ENCODE assay signal across 19 mouse cellular contexts in genomic region chr4:124840998-124841397, GRCm38 (mm10). TPM values are rescaled to one million over a fixed set of nuclear protein-coding genes. Genes with fewer than 3 reads are reported as not detected.
DNase-seq lines count a peak whose midpoint lies in the region; ATAC-seq and TF ChIP-seq lines count a peak whose summit lies in the region.
"Had no signal": no experiment of that assay in that cellular context is flagged by ENCODE, and none has a peak within 500 bp of the region (broad histone marks: within the 10 kb centered on the region; RNA-seq: fewer than 3 reads in every experiment).

No protein-coding gene starts in this region.

- no peak for ATAC-seq in stomach, postnatal 0 days (ENCODE audit: low FRiP score, low TSS enrichment)
- ATAC-seq in forebrain, embryonic 11.5 days (replicated peaks; ENCODE audit: low FRiP score): no peak
- ATAC-seq: Patski had no signal

- no peaks in the 10 kb centered on the region for H3K27me3 ChIP-seq in thymus, adult 2 months (ENCODE audit: control insufficient read depth, insufficient read depth, low read length)
- no peaks in the 10 kb centered on the region for H3K27me3 ChIP-seq in MEL (ENCODE audit: control insufficient read depth in 1 of 2, insufficient read depth in 2 of 2, low read length in 2 of 2)
- H3K27me3 ChIP-seq in stomach, postnatal 0 days (ENCODE audit: control insufficient read depth, insufficient read depth, low read length): no peaks in the 10 kb centered on the region
- H3K27me3 ChIP-seq in forebrain, embryonic 11.5 days (ENCODE audit: control insufficient read depth, insufficient read depth, low read length): no peaks in the 10 kb centered on the region
- H3K27me3 ChIP-seq: limb, embryonic 15.5 days; Patski; stomach, embryonic 15.5 days had no signal

- no peak overlapping the region for H3K4me3 ChIP-seq in layer of hippocampus, adult 2 months
- H3K4me3 ChIP-seq in thymus, adult 2 months (ENCODE audit: control insufficient read depth, insufficient read depth, low read length): no peak overlapping the region
- H3K4me3 ChIP-seq in MEL (ENCODE audit: control insufficient read depth in 1 of 2, insufficient read depth in 1 of 2, low read depth in 2 of 2, low read length in 2 of 2): no peak overlapping the region
- no peak overlapping the region for H3K4me3 ChIP-seq in stomach, postnatal 0 days (ENCODE audit: low read depth, low read length)
- no peak overlapping the region for H3K4me3 ChIP-seq in forebrain, embryonic 11.5 days (ENCODE audit: low read depth, low read length)
- H3K4me3 ChIP-seq: limb, embryonic 15.5 days; stomach, embryonic 15.5 days had no signal

- WGBS in thymus, adult 2 months: 97% methylated on average over 1 of the region's 1 CpGs
- 91% methylated on average over 1 of the region's 1 CpGs for WGBS in stomach, postnatal 0 days
- WGBS in forebrain, embryonic 11.5 days: 100% methylated on average over 1 of the region's 1 CpGs

- no peak for DNase-seq in layer of hippocampus, adult 2 months (ENCODE audit: low spot score in 2 of 2)
- DNase-seq in layer of hippocampus, adult 11-12 months (ENCODE audit: low spot score): no peak
- DNase-seq in thymus, postnatal 4 days: peak; percentile 44
- no peak for DNase-seq in thymus, adult 2 months
- DNase-seq in MEL (ENCODE audit: low read depth, low spot score): peak; percentile 64
- DNase-seq in stomach, postnatal 0 days (ENCODE audit: low spot score): no peak
- no peak for DNase-seq in forebrain, embryonic 11.5 days (ENCODE audit: low spot score)
- no peak for DNase-seq in layer of hippocampus, adult 9-10 months (ENCODE audit: low spot score)
- DNase-seq: adrenal gland, postnatal 25 days; gastrocnemius, postnatal 36 days; kidney, adult 18-20 months; kidney, postnatal 4 days; lung, postnatal 4 days; midbrain, embryonic 14.5 days; right cerebral cortex, postnatal 4 days had no signal

- no peak overlapping the region for H3K27ac ChIP-seq in layer of hippocampus, adult 2 months
- H3K27ac ChIP-seq in thymus, adult 2 months (ENCODE audit: control insufficient read depth, insufficient read depth, low read length): no peak overlapping the region
- no peak overlapping the region for H3K27ac ChIP-seq in MEL (ENCODE audit: control insufficient read depth, low read depth, low read length)
- H3K27ac ChIP-seq in stomach, postnatal 0 days (replicated peaks): no peak overlapping the region
- H3K27ac ChIP-seq in forebrain, embryonic 11.5 days (ENCODE audit: low read depth, low read length): no peak overlapping the region
- H3K27ac ChIP-seq: limb, embryonic 15.5 days; stomach, embryonic 15.5 days had no signal

- TF ChIP-seq CTCF in layer of hippocampus, adult 2 months (conservative IDR thresholded peaks at IDR 0.05): peak; percentile 55
- TF ChIP-seq CTCF in thymus, adult 2 months (IDR thresholded peaks at IDR 0.05; ENCODE audit: borderline replicate concordance, control insufficient read depth, extremely low read depth, insufficient read depth, low read length, poor library complexity): no peak
- TF ChIP-seq CTCF in MEL (IDR thresholded peaks at IDR 0.05 in 2 of 3, conservative IDR thresholded peaks at IDR 0.05 in 1 of 3; ENCODE audit: control insufficient read depth in 1 of 3, insufficient read depth in 1 of 3, low read depth in 2 of 3, low read length in 3 of 3, poor library complexity in 1 of 3, severe bottlenecking in 1 of 3): peak; percentile 40 to 58 (median 57)
- TF ChIP-seq CTCF in stomach, postnatal 0 days (IDR thresholded peaks at IDR 0.05; ENCODE audit: low read depth): peak; percentile 34

- no peaks in the 10 kb centered on the region for H3K9me3 ChIP-seq in MEL (replicated peaks; ENCODE audit: insufficient read depth, low read length)
- H3K9me3 ChIP-seq in stomach, postnatal 0 days (ENCODE audit: control insufficient read depth, low read length): no peaks in the 10 kb centered on the region
- no peaks in the 10 kb centered on the region for H3K9me3 ChIP-seq in forebrain, embryonic 11.5 days (ENCODE audit: control insufficient read depth, low read length)
- H3K9me3 ChIP-seq: limb, embryonic 15.5 days; stomach, embryonic 15.5 days had no signal

- peaks cover 14% of the 10 kb centered on the region for H3K36me3 ChIP-seq in thymus, adult 2 months (ENCODE audit: control insufficient read depth, insufficient read depth, low read length)
- H3K36me3 ChIP-seq in MEL (ENCODE audit: control insufficient read depth in 1 of 2, insufficient read depth in 2 of 2, low read length in 2 of 2): peaks cover 0 to 1% of the 10 kb centered on the region in 2 experiments; a peak in 1 of 4 replicates
- H3K36me3 ChIP-seq in stomach, postnatal 0 days (ENCODE audit: control insufficient read depth, insufficient read depth, low read length): peaks cover 11% of the 10 kb centered on the region
- peaks cover 10% of the 10 kb centered on the region; the same call in 1 of the 2 replicates for H3K36me3 ChIP-seq in forebrain, embryonic 11.5 days (ENCODE audit: control insufficient read depth, insufficient read depth, low read length)

- TF ChIP-seq RAD21 in MEL (IDR thresholded peaks at IDR 0.05; ENCODE audit: low read depth, low read length): peak; percentile 20

- no peak for TF ChIP-seq EP300 in MEL (IDR thresholded peaks at IDR 0.05; ENCODE audit: low read depth in 1 of 2, low read length in 2 of 2)
- no peak for TF ChIP-seq EP300 in stomach, postnatal 0 days (optimal IDR thresholded peaks at IDR 0.05)

- H3K4me1 ChIP-seq in thymus, adult 2 months (replicated peaks; ENCODE audit: control insufficient read depth, insufficient read depth, low read length): no peaks in the 10 kb centered on the region
- H3K4me1 ChIP-seq in MEL (ENCODE audit: control insufficient read depth in 1 of 2, insufficient read depth in 2 of 2, low read length in 2 of 2): no peaks in the 10 kb centered on the region
- H3K4me1 ChIP-seq in stomach, postnatal 0 days (replicated peaks; ENCODE audit: control insufficient read depth, insufficient read depth): no peaks in the 10 kb centered on the region
- no peaks in the 10 kb centered on the region for H3K4me1 ChIP-seq in forebrain, embryonic 11.5 days (replicated peaks; ENCODE audit: control insufficient read depth, insufficient read depth, low read length)
- H3K4me1 ChIP-seq: limb, embryonic 15.5 days; stomach, embryonic 15.5 days had no signal

- no peaks in the 10 kb centered on the region for H3K79me2 ChIP-seq in MEL (ENCODE audit: control insufficient read depth, insufficient read depth, low read length, poor library complexity)

- H3K4me2 ChIP-seq in stomach, postnatal 0 days (replicated peaks; ENCODE audit: low read depth): no peak overlapping the region
- no peak overlapping the region for H3K4me2 ChIP-seq in forebrain, embryonic 11.5 days (ENCODE audit: low read depth, low read length, severe bottlenecking)
- H3K4me2 ChIP-seq: limb, embryonic 15.5 days; stomach, embryonic 15.5 days had no signal

- no peak overlapping the region for H3K9ac ChIP-seq in MEL (ENCODE audit: control insufficient read depth, low read depth, low read length, poor library complexity, severe bottlenecking)
- H3K9ac ChIP-seq in stomach, postnatal 0 days (ENCODE audit: low read length): no peak overlapping the region
- H3K9ac ChIP-seq in forebrain, embryonic 11.5 days (ENCODE audit: low read length): no peak overlapping the region
- H3K9ac ChIP-seq: limb, embryonic 15.5 days; stomach, embryonic 15.5 days had no signal

- no peak for TF ChIP-seq POLR2A in thymus, adult 2 months (IDR thresholded peaks at IDR 0.05; ENCODE audit: control insufficient read depth, extremely low read depth, insufficient read depth, low read length, poor library complexity)
- no peak for TF ChIP-seq POLR2A in MEL (IDR thresholded peaks at IDR 0.05; ENCODE audit: control insufficient read depth in 1 of 2, insufficient read depth in 1 of 2, low read depth in 1 of 2, low read length in 2 of 2, poor library complexity in 1 of 2)

RNA-seq across cellular contexts. Expression of gene Yrdc, which starts 9.5 kb away (rescaled TPM):
- 10 to 100 TPM; 30.3 to 38.0 TPM for total RNA-seq in layer of hippocampus, adult 2 months (2021)
- 63.0 and 70.4 TPM in 2 replicates for polyA plus RNA-seq in thymus, adult 2 months (2012; rRNA removed)
- total RNA-seq in MEL (2012; rRNA removed): 90.0 and 107 TPM in 2 replicates
- 100 to 1,000 TPM in 1 of 2 experiments, not detected in 1; 105 TPM for polyA plus RNA-seq in MEL (2012; ENCODE audit: insufficient read depth in 1 of 2, insufficient read length in 2 of 2, low read depth in 1 of 2, low replicate concordance in 2 of 2, missing spikeins in 1 of 2)
- polyA plus RNA-seq in stomach, postnatal 0 days (2015; fragmentation: Nextera tagmentation; extraction: Ambion mirVana): 31.2 and 32.3 TPM in 2 replicates
- polyA plus RNA-seq in forebrain, embryonic 11.5 days (2014; fragmentation: Nextera tagmentation; extraction: Ambion mirVana): 45.0 and 50.9 TPM in 2 replicates

RNA-seq across cellular contexts. Expression of gene 1110065P20Rik, which starts 10.0 kb away (rescaled TPM):
- total RNA-seq in layer of hippocampus, adult 2 months (2021): 10 to 100 TPM; 72.0 to 94.5 TPM
- polyA plus RNA-seq in thymus, adult 2 months (2012; rRNA removed): 26.2 and 28.0 TPM in 2 replicates
- total RNA-seq in MEL (2012; rRNA removed): 40.6 and 43.4 TPM in 2 replicates
- polyA plus RNA-seq in MEL (2012; ENCODE audit: insufficient read depth in 1 of 2, insufficient read length in 2 of 2, low read depth in 1 of 2, low replicate concordance in 2 of 2, missing spikeins in 1 of 2): 10 to 100 TPM in 1 of 2 experiments, not detected in 1; 50.9 TPM
- polyA plus RNA-seq in stomach, postnatal 0 days (2015; fragmentation: Nextera tagmentation; extraction: Ambion mirVana): 64.1 and 65.8 TPM in 2 replicates
- polyA plus RNA-seq in forebrain, embryonic 11.5 days (2014; fragmentation: Nextera tagmentation; extraction: Ambion mirVana): 49.5 and 51.7 TPM in 2 replicates

RNA-seq across cellular contexts. Expression of gene Maneal, which starts 21.0 kb away (rescaled TPM):
- 10 to 100 TPM; 52.3 to 54.4 TPM for total RNA-seq in layer of hippocampus, adult 2 months (2021)
- polyA plus RNA-seq in thymus, adult 2 months (2012; rRNA removed): 1.1 and 1.4 TPM in 2 replicates
- total RNA-seq in MEL (2012; rRNA removed): 0.08 TPM in 1 of 2 replicates, not detected in the other
- not detected for polyA plus RNA-seq in MEL (2012; ENCODE audit: insufficient read depth in 1 of 2, insufficient read length in 2 of 2, low read depth in 1 of 2, low replicate concordance in 2 of 2, missing spikeins in 1 of 2)
- polyA plus RNA-seq in stomach, postnatal 0 days (2015; fragmentation: Nextera tagmentation; extraction: Ambion mirVana): 0.19 and 0.21 TPM in 2 replicates
- polyA plus RNA-seq in forebrain, embryonic 11.5 days (2014; fragmentation: Nextera tagmentation; extraction: Ambion mirVana): 7.3 and 10.3 TPM in 2 replicates
- polyA plus RNA-seq: Patski had no signal

RNA-seq across cellular contexts. Expression of gene Mtf1, which starts 39.1 kb away (rescaled TPM):
- 10 to 100 TPM; 24.6 to 24.8 TPM for total RNA-seq in layer of hippocampus, adult 2 months (2021)
- 9.9 and 10.4 TPM in 2 replicates for polyA plus RNA-seq in thymus, adult 2 months (2012; rRNA removed)
- 15.5 and 17.8 TPM in 2 replicates for total RNA-seq in MEL (2012; rRNA removed)
- polyA plus RNA-seq in MEL (2012; ENCODE audit: insufficient read depth in 1 of 2, insufficient read length in 2 of 2, low read depth in 1 of 2, low replicate concordance in 2 of 2, missing spikeins in 1 of 2): 10 to 100 TPM; 28.9 to 37.8 TPM
- 10.6 and 11.6 TPM in 2 replicates for polyA plus RNA-seq in stomach, postnatal 0 days (2015; fragmentation: Nextera tagmentation; extraction: Ambion mirVana)
- 14.7 and 15.4 TPM in 2 replicates for polyA plus RNA-seq in forebrain, embryonic 11.5 days (2014; fragmentation: Nextera tagmentation; extraction: Ambion mirVana)

RNA-seq across cellular contexts. Expression of gene Epha10, which starts 39.7 kb away (rescaled TPM):
- 10 to 100 TPM; 42.5 to 51.3 TPM for total RNA-seq in layer of hippocampus, adult 2 months (2021)
- polyA plus RNA-seq in thymus, adult 2 months (2012; rRNA removed): 0.06 and 0.07 TPM in 2 replicates
- total RNA-seq in MEL (2012; rRNA removed): not detected in 2 replicates
- not detected for polyA plus RNA-seq in MEL (2012; ENCODE audit: insufficient read depth in 1 of 2, insufficient read length in 2 of 2, low read depth in 1 of 2, low replicate concordance in 2 of 2, missing spikeins in 1 of 2)
- 0.17 TPM in 1 of 2 replicates, not detected in the other for polyA plus RNA-seq in stomach, postnatal 0 days (2015; fragmentation: Nextera tagmentation; extraction: Ambion mirVana)
- 1.5 and 1.6 TPM in 2 replicates for polyA plus RNA-seq in forebrain, embryonic 11.5 days (2014; fragmentation: Nextera tagmentation; extraction: Ambion mirVana)
- total RNA-seq: gastrocnemius, postnatal 36 days had no signal
- polyA plus RNA-seq: heart, embryonic 14.5 days; Patski had no signal

Comparison
In these comparisons a context has a peak if more than half of its experiments do, and no peak if none do; other contexts are left out.
1. DNase-seq: peak in thymus, postnatal 4 days (single experiment) and MEL (single experiment); none in layer of hippocampus, adult 2 months (0 of 2), layer of hippocampus, adult 11-12 months (single experiment), thymus, adult 2 months (single experiment), stomach, postnatal 0 days (single experiment), forebrain, embryonic 11.5 days (single experiment) and layer of hippocampus, adult 9-10 months (single experiment).